Mouse (Mus musculus): ENCODE data around the gene Stab1. TPM values are rescaled to one million over a fixed set of nuclear protein-coding genes. Genes with fewer than 3 reads are reported as not detected.

Stab1 gene
- total RNA-seq, 2 experiments from 2014 or later: not detected

- ATAC-seq (replicated peaks; ENCODE audit: low FRiP score, poor library complexity, severe bottlenecking): no peak
Measured at GRCm38 (mm10) chr14:31169508-31169907, 1.1 kb upstream of the Stab1 start.

- ATAC-seq (replicated peaks; ENCODE audit: low FRiP score, poor library complexity, severe bottlenecking): no peak
Measured at GRCm38 (mm10) chr14:31166827-31167226, 1.6 kb downstream of the Stab1 start.

- ATAC-seq (replicated peaks; ENCODE audit: low FRiP score, poor library complexity, severe bottlenecking): no peak
Measured at GRCm38 (mm10) chr14:31165991-31166630, 2.3 kb downstream of the Stab1 start.

GRCm38 (mm10) chr14:31165458-31165857, 3.0 kb downstream of the Stab1 start:
- no peak for ATAC-seq (replicated peaks; ENCODE audit: low FRiP score, poor library complexity, severe bottlenecking)

GRCm38 (mm10) chr14:31165010-31165409, 3.4 kb downstream of the Stab1 start:
- no peak for ATAC-seq (replicated peaks; ENCODE audit: low FRiP score, poor library complexity, severe bottlenecking)

- no peak for ATAC-seq (replicated peaks; ENCODE audit: low FRiP score, poor library complexity, severe bottlenecking)
Measured at GRCm38 (mm10) chr14:31164067-31164466, 4.4 kb downstream of the Stab1 start.

- no peak for ATAC-seq (replicated peaks; ENCODE audit: low FRiP score, poor library complexity, severe bottlenecking)
Measured at GRCm38 (mm10) chr14:31161638-31162037, 6.8 kb downstream of the Stab1 start.

GRCm38 (mm10) chr14:31161191-31161590, 7.2 kb downstream of the Stab1 start:
- no peak for ATAC-seq (replicated peaks; ENCODE audit: low FRiP score, poor library complexity, severe bottlenecking)

- no peak for ATAC-seq (replicated peaks; ENCODE audit: low FRiP score, poor library complexity, severe bottlenecking)
Measured at GRCm38 (mm10) chr14:31160196-31161150, 8.0 kb downstream of the Stab1 start.

GRCm38 (mm10) chr14:31145694-31146093, 22.7 kb downstream of the Stab1 start:
- ATAC-seq (replicated peaks; ENCODE audit: low FRiP score, poor library complexity, severe bottlenecking): no peak

- no peak for ATAC-seq (replicated peaks; ENCODE audit: low FRiP score, poor library complexity, severe bottlenecking)
Measured at GRCm38 (mm10) chr14:31141011-31141410, 27.4 kb downstream of the Stab1 start.

GRCm38 (mm10) chr14:31140141-31140540, 28.3 kb downstream of the Stab1 start:
- no peak for ATAC-seq (replicated peaks; ENCODE audit: low FRiP score, poor library complexity, severe bottlenecking)

GRCm38 (mm10) chr14:31139666-31140065, 28.8 kb downstream of the Stab1 start:
- ATAC-seq (replicated peaks; ENCODE audit: low FRiP score, poor library complexity, severe bottlenecking): no peak

- ATAC-seq (replicated peaks; ENCODE audit: low FRiP score, poor library complexity, severe bottlenecking): no peak
Measured at GRCm38 (mm10) chr14:31138897-31139429, 29.5 kb downstream of the Stab1 start.

GRCm38 (mm10) chr14:31138219-31138896, 30.1 kb downstream of the Stab1 start:
- ATAC-seq (replicated peaks; ENCODE audit: low FRiP score, poor library complexity, severe bottlenecking): no peak

- no peak for ATAC-seq (replicated peaks; ENCODE audit: low FRiP score, poor library complexity, severe bottlenecking)
Measured at GRCm38 (mm10) chr14:31137791-31138190, 30.6 kb downstream of the Stab1 start.

GRCm38 (mm10) chr14:31137281-31137595, 31.2 kb downstream of the Stab1 start:
- ATAC-seq (replicated peaks; ENCODE audit: low FRiP score, poor library complexity, severe bottlenecking): no peak

GRCm38 (mm10) chr14:31136411-31137280, 31.8 kb downstream of the Stab1 start:
- no peak for ATAC-seq (replicated peaks; ENCODE audit: low FRiP score, poor library complexity, severe bottlenecking)
